Mouse (Mus musculus): Measurements from ENCODE around the gene Ly6g5b.
A peak's percentile ranks its signal among the peaks of the same experiment; 100 is the strongest.

Gene Ly6g5b

GRCm38 (mm10) chr17:35115046-35116019 is at the start of gene Ly6g5b:
Gene Ly6g5b, minus strand, starts transcription at chr17:35115428.
- no peak for DNase-seq (ENCODE audit: low spot score in 2 of 2)

GRCm38 (mm10) chr17:35164218-35164567 is 49.0 kb upstream of the Ly6g5b start:
- no peak for DNase-seq (ENCODE audit: low spot score in 2 of 2)

GRCm38 (mm10) chr17:35163326-35164081 is 48.3 kb upstream of the Ly6g5b start:
- no peak for DNase-seq (ENCODE audit: low spot score in 2 of 2)

DNA sequence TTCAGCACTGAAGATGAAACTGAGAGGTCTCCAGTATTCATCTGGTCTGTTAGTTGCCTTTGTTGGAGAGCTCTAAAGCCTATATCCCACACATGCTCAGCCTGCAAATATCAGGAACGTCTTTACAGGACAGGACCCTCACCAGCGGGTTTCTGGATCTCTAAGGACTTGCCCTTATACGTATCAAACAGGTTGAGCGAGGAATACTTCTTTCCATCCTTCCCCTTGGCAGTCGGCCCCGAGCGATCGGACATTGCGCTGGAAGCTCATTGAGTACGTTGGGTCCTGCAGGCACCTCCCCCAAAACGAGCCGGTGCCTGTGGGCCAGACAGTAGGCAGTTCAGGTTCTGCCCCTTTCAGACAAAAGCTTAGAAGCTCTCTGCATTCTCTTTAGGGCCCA is 47.5 kb upstream of the Ly6g5b start:
- DNase-seq (ENCODE audit: low spot score in 2 of 2) = no peak

GRCm38 (mm10) chr17:35162121-35162520 is 46.9 kb upstream of the Ly6g5b start:
- DNase-seq (ENCODE audit: low spot score in 2 of 2) = no peak

- DNase-seq (ENCODE audit: low spot score in 2 of 2) = no peak
Observed at GRCm38 (mm10) chr17:35161421-35161820, 46.2 kb upstream of the Ly6g5b start.

DNA sequence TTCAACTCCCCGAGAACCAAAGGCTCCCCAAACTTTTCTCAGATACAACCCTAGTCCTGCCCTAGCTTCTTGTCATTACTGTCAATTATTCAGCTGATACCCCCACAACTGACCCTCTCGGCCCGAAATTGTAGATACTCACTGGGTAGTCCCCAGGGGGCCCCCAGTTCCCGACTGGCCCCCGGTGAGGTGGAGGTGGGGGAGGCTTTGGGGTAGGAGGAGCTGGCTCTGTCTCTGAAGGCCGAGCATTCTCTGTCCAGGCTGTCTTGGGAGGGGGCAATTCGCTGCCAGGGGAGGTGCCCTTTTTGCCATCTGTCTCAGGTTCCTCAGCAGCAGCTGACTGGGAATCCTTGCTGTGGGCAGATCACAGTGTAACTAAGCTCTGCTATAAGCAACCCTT is 44.4 kb upstream of the Ly6g5b start:
- no peak for DNase-seq (ENCODE audit: low spot score in 2 of 2)

DNA sequence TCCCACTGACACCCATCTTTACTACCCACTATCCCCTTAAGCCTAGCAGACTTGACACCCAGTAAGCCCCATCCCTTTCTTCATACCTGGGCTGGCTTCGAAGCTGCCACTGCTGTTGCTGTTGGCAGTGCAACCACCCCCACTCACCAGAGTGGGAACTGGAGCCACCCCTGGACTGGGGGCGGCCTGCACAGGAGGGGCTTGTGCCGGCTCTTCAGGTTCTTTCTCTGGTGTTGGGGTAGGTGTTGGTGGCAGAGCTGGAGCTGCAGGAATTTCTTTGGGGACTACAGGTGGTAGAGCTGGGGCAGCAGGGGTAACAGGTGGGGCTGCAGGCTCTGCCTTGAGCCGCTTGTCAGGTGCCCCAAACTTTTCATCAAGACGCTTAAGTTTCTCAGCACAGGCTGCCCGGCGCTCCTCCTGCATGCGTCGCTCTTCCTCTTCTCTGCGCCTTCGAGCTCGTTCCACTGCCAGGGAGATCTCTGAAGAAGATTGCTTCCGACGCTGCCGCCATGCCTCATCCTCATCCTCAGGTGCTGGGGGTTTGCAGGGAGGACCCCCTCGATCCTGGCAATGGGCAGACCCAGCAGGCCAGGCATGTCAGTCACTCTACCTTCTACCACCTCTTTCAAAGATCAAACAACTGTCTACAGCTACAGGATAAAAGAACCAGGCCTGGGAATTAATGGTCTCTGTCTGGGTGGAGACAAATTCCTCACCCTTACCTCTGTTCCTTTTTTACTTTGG is 43.8 kb upstream of the Ly6g5b start:
- no peak for DNase-seq (ENCODE audit: low spot score in 2 of 2)

DNA sequence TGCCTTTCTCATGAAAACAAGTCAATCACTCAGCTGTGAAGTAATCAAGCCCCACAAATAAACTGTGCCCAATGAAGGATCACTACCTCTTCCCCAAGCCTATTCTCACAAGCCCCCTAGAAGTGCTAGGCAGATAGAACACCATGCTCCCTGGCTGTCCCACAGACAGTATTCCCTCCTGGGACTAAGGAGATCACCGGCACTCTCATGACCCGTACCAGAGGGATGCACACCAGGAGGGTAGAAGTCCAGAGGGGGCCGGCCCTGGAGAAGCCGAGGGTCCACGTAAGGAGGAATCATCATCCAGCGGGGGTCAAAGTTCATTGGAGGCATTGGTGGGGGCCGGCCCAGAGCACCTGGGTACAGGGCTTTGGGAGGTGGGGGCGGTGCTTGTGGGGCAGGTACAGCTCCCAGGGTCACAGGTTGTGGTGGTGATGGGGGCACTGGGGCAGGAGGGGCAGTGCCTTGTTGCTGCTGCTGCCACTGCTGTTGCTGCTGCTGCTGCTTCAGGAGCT is 42.5 kb upstream of the Ly6g5b start:
- no peak for DNase-seq (ENCODE audit: low spot score in 2 of 2)

GRCm38 (mm10) chr17:35157254-35157653 is 42.0 kb upstream of the Ly6g5b start:
- DNase-seq (ENCODE audit: low spot score in 2 of 2) = no peak

DNA sequence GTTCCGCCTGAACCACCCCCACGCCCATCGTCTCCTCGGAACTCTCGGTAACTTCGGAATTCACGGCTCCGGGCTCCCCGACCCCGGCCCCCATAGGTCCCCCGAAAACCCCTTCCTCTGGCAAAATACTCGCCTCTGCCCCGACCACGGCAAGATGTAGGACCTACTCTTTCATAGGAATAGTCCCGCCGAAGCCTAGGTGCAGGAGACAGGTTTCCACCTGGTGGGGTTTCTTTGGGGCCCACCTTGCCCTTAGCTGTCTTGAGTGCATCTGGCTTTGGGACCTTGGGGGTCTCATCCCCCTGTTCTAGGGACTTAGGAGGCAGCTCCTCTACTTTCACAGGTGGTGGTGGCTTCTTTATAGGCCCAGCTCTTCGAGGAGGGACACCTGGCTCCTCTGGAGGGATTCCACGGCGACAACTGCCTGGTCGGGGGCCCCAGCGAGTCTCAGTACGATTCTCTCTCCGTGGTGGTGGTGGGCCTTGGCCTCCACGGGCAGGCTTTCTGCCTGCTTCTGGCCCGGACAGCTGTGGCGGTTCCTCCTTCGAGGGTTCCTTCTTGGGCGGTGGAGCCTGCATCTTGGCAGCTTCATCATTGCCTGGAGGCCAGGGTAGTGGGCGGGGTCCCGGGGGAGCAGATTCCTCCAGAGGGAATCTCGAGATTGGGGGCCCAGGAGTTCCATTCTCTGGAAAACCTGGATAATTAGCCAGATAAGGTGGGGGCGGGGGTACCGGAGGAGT is 41.4 kb upstream of the Ly6g5b start:
- DNase-seq (ENCODE audit: low spot score in 2 of 2) = no peak

GRCm38 (mm10) chr17:35155451-35155850 is 40.2 kb upstream of the Ly6g5b start:
- no peak for DNase-seq (ENCODE audit: low spot score in 2 of 2)

DNA sequence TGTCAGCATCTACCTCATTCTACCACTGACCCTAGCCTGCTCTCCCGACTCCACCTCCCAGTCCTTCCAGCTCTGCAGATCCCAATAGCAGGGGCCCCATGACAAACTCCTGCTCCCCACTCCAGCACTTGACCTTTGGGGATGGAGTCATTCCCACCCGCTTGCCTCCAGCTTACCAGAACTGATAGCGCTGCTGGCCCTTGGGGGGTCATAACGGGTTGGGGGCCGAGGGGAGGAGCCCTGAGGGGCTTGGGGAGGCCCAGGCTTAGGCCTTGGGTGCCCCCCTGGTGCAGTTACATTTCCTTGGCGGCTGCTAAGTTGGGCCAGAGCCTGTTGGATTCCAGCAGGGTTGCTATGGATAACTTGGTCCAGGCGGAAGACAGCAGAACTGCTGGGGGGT is 39.4 kb upstream of the Ly6g5b start:
- no peak for DNase-seq (ENCODE audit: low spot score in 2 of 2)

GRCm38 (mm10) chr17:35153931-35154330 is 38.7 kb upstream of the Ly6g5b start:
- DNase-seq (ENCODE audit: low spot score in 2 of 2) = no peak

DNA sequence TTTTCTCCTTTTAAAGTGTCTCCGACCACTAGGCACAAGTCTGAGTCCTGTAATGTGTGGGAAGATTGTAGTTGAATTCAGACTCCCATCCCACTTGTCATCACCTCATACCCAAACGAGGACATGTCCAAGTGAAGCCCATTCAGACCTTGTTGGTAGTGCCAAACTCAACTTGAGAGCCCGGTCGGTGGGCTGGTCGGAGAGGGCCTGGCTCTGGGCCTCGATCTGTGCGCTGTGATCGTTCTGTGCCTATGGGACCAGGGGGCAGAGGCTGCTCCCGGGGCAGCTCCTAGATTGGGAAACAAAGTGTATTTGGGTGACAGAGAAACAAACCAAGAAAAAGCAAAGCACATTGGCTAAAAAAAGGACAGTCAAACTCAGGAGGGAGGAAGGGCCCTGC is 37.8 kb upstream of the Ly6g5b start:
- no peak for DNase-seq (ENCODE audit: low spot score in 2 of 2)

DNA sequence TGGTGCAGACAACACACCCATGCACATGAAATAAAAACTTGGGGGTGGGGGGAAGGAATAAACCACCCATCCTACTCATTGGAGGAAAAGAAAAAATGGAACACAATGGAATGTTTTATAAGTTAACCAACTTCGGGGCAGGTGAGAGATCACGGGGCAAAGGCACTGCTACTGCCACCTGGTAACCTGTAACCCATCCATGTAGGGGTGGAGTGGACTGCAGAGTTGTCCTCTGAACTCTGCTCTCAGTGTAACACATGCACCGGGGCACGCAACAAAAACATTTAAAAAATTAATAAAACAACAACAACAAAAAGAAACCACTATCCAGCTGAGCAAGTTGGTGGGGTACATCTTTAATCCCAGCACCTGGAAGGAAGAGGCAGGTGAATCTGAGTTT is 36.9 kb upstream of the Ly6g5b start:
- DNase-seq (ENCODE audit: low spot score in 2 of 2) = no peak

- DNase-seq (ENCODE audit: low spot score in 2 of 2) = no peak
Observed at GRCm38 (mm10) chr17:35147922-35148639, 32.9 kb upstream of the Ly6g5b start.

- DNase-seq (ENCODE audit: low spot score in 2 of 2) = no peak
Observed at GRCm38 (mm10) chr17:35147348-35147747, 32.1 kb upstream of the Ly6g5b start.

GRCm38 (mm10) chr17:35146139-35146538 is 30.9 kb upstream of the Ly6g5b start:
- DNase-seq (ENCODE audit: low spot score in 2 of 2) = no peak

GRCm38 (mm10) chr17:35141971-35142370 is 26.7 kb upstream of the Ly6g5b start:
- peak in 1 of 2 experiments; percentile 56 for DNase-seq (ENCODE audit: low spot score in 2 of 2)
